Mouse (Mus musculus): ENCODE measurements around the gene Prl3d3. TPM values are rescaled to one million over a fixed set of nuclear protein-coding genes. Genes with fewer than 3 reads are reported as not detected.
"Not testable (repeated sequence)": the region's sequence is repeated elsewhere in the genome, so short reads cannot be mapped to it uniquely, and the experiment has no call there.

The Prl3d3 gene
- polyA plus RNA-seq (2015; fragmentation: Nextera tagmentation; extraction: Ambion mirVana) = not detected in 2 replicates

DNA sequence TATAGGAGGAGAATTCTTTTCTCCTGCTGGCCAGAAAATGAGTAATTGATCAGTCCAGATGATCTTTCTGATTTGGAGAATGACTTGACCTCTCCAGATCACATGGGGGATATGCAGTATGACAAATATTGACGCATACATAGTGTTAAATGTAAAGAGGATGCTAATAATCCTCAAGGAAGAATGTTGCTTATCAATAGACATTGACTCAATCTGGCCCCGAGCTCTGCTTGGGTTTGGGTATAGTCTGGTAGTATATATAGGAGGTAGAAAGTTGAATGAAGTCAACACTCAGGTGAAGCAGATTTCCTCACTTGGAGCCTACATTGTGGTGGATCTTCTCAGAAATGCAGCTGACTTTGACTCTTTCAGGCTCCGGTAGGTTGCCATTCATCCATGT lies at the start of gene Prl3d3:
Prl3d3 (plus strand) TSS at position 301 of the 400 bp plus-strand sequence.
- DNase-seq (ENCODE audit: low spot score) = not testable (repeated sequence)

DNA sequence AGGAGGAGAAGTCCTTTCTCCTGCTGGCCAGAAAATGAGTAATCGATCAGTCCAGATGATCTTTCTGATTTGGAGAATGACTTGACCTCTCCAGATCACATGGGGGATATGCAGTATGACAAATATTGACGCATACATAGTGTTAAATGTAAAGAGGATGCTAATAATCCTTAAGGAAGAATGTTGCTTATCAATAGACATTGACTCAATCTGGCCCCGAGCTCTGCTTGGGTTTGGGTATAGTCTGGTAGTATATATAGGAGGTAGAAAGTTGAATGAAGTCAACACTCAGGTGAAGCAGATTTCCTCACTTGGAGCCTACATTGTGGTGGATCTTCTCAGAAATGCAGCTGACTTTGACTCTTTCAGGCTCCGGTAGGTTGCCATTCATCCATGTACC lies 35.2 kb upstream of the Prl3d3 start, which contains the start of gene Prl3d2:
Prl3d2 (plus strand) TSS at position 301 of the 400 bp plus-strand sequence.
- DNase-seq (ENCODE audit: low spot score) = not testable (repeated sequence)

DNA sequence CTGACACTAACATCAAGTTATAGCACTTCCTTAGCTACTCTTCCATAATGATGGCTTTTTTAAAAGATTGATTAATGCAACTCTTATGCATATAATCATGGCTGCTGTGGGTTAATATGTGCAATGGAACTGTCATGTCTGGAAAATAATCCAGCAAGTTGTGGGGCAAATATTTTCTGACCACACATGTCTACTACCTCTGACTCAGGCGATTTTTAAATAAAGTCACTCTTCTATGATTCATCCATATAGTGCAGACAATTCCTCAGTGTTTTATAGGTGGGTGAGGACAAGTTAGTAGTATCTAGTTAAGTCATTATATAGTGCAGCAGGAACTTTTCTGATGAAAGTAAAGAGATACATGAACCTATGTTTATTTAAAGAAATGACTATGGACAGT lies 8.3 kb upstream of the Prl3d3 start:
- DNase-seq (ENCODE audit: low spot score) = no peak

DNA sequence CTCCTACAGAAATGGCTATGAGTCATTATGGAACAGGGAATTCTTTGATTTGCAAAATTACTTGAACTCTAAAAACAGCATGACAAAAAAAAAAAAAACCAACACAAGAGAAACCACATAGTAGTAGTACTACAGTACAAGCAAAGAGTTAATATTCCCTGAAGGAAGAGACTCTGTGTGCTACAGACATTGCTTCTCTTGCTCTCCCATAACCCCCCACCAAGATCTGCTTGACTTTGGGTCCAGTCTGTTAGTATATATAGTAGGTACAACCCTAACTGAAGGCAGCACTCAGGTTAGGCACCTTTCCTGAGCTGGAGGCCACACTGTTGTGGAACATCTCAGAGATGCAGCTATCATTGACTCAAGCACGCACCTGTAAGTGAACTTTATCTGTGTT lies 39.8 kb downstream of the Prl3d3 start, which contains the start of gene Prl3c1:
Prl3c1 (plus strand) TSS at position 301 of the 400 bp plus-strand sequence.
- no peak for DNase-seq (ENCODE audit: low spot score)

Other genes starting within 250 kb of the Prl3d3 start
- not detected in 2 replicates for gene Prl, start 99.2 kb upstream of the Prl3d3 start, polyA plus RNA-seq (2015; fragmentation: Nextera tagmentation; extraction: Ambion mirVana)
- gene Prl3d1, start 62.6 kb upstream of the Prl3d3 start, polyA plus RNA-seq (2015; fragmentation: Nextera tagmentation; extraction: Ambion mirVana) = not detected in 2 replicates
- not detected in 2 replicates for gene Prl3d2, start 35.1 kb upstream of the Prl3d3 start, polyA plus RNA-seq (2015; fragmentation: Nextera tagmentation; extraction: Ambion mirVana)
- not detected in 2 replicates for gene Prl3c1, start 39.9 kb downstream of the Prl3d3 start, polyA plus RNA-seq (2015; fragmentation: Nextera tagmentation; extraction: Ambion mirVana)
- gene Prl3b1, start 85.1 kb downstream of the Prl3d3 start, polyA plus RNA-seq (2015; fragmentation: Nextera tagmentation; extraction: Ambion mirVana) = 0.19 and 0.42 TPM in 2 replicates
- gene Prl3a1, start 102.6 kb downstream of the Prl3d3 start, polyA plus RNA-seq (2015; fragmentation: Nextera tagmentation; extraction: Ambion mirVana) = not detected in 2 replicates
- not detected in 2 replicates for gene Prl6a1, start 155.8 kb downstream of the Prl3d3 start, polyA plus RNA-seq (2015; fragmentation: Nextera tagmentation; extraction: Ambion mirVana)
- gene Prl8a2, start 188.9 kb downstream of the Prl3d3 start, polyA plus RNA-seq (2015; fragmentation: Nextera tagmentation; extraction: Ambion mirVana) = 0.16 and 0.18 TPM in 2 replicates
- gene Prl2b1, start 234.1 kb downstream of the Prl3d3 start, polyA plus RNA-seq (2015; fragmentation: Nextera tagmentation; extraction: Ambion mirVana) = not detected in 2 replicates